Mouse (Mus musculus) erythroblast, embryonic 14.5 days (primary cell): ENCODE data around the gene Mknk1.

Experiments
- GATA1 ChIP-seq: IDR thresholded peaks from 2 replicates; pipeline ENCODE4 v1.6.1; 2012; ENCODE audit warnings: low read length, inconsistent platforms, mixed read lengths
- TAL1 ChIP-seq: IDR thresholded peaks from 3 replicates; pipeline ENCODE4 v1.6.1; 2012; ENCODE audit warnings: low read length, inconsistent platforms, mixed read lengths

DNA sequence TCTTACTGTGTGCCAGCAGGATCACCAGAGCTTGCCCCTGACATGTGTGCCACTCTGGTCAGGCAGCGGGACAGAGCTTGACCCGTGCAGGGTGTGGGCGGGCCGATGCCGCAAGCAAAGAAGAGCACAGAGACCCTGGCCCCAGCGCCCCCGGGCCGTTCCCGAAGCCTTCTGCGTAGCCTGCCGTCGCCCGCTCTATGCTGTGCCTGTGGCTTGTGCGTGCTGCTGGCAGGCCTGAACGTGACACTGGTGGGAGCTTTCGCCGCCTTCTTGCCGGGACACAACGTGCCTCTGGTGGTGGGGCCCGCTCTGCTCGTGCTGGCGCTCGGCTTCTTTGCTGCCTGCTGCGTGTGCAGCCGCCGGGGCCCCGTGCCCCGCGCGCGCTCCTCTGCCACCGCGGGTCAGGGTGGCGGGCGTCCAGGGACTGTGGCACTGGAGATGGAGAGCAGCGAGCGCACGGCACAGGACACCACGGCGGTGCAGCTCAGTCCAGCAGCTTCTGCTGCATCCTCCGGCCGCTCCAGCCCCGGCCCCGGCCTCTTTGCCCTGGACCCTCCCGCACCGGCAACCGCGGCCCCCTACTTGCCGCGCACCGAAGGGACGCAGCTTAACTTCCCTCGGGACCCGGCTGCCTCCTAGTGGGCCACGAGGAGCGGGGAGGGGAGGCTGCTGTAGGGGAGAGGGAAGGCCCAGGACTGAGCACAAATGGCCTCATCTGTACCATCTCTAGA is 59.1 kb downstream of the Mknk1 start:
- TF ChIP-seq GATA1 (no peak), TAL1 (no peak)
